Mouse (Mus musculus) stomach, postnatal 0 days (tissue): ENCODE measurements around the gene Nipa2.
A peak's percentile ranks its signal among the peaks of the same experiment; 100 is the strongest.

Experiments used
- CTCF ChIP-seq: IDR thresholded peaks from 2 replicates; pipeline ENCODE4 v1.5.1; 2016; ENCODE audit warnings: antibody characterized with exemption, low read depth, mild to moderate bottlenecking, moderate library complexity
- EP300 ChIP-seq: optimal IDR thresholded peaks from 2 replicates; pipeline ENCODE3; 2016; ENCODE audit warnings: antibody characterized with exemption

GRCm38 (mm10) chr7:55962004-55962908, at the start of gene Nipa2:
- peak; percentile 31 for TF ChIP-seq EP300
- TF ChIP-seq CTCF, result no peak
